Mouse (Mus musculus) liver, postnatal 0 days (tissue): Measurements from ENCODE around the gene Slc4a1.

Experiments used
- CTCF ChIP-seq: sonication (generic); IDR thresholded peaks from 2 replicates; pipeline ENCODE4 v1.5.1; 2016; ENCODE audit warnings: antibody characterized with exemption, low read depth
- EP300 ChIP-seq: IDR thresholded peaks from 2 replicates; pipeline ENCODE4 v1.6.1; 2016; ENCODE audit warnings: antibody characterized with exemption, low read depth, mild to moderate bottlenecking

DNA sequence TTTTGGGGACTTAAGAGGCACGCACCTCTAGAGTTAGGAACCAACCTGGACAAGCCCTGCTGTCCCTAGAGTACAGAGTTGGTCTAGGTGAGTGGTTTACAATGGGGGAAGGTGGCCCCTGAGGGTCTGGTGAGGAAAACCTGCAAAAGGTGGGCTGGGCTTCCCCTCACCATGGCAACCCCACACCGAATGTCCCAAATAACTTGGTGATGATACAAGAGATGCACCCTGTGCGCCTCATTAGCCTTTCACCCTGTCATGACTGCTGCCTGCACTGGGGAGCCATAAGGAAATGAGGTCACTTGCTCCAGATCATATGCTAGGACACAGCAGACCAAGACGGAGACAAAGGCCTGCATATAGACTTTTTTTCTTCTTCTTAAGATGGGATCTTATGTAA lies 15.6 kb downstream of the Slc4a1 start:
- TF ChIP-seq CTCF (no peak), EP300 (no peak)
